Mouse (Mus musculus) adrenal gland, postnatal 14 days (tissue): ENCODE measurements at regions not wholly inside any gene's neighbourhood (a gene's known extent, or its start where the extent isn't known, plus 50 kb on each side); places are given as distances from the start of the nearest gene placed in this dataset.

Source experiments
- DNase-seq: peaks from one replicate; pipeline ENCODE4 v3.0.0; 2021; ENCODE audit warnings: mixed read lengths

GRCm38 (mm10) chr16:45033268-45033667 is 59.9 kb upstream of the Ccdc80 start:
- DNase-seq: no peak

DNA sequence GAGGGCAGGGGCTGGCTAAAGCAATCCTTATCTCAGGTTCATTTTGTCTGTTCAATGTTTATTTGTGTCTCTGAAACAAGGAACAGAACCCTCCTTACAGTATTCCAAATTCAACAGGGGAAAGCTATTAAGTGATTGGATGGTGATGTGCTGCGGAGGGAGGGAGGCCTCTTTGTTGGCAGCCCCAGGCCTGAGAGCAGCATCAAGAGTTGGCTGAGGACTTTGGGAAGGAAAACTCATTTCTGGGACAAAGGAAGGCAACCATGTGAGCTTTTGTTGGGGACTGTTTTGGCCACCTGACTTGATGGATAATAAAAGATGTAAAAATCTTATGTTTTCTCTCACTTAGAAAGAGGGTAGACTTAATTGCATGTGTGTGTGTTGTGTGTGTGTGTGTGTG is 58.8 kb upstream of the Ccdc80 start:
- DNase-seq: no peak

GRCm38 (mm10) chr16:45036806-45037520 is 56.2 kb upstream of the Ccdc80 start:
- DNase-seq: peak; percentile 27

DNA sequence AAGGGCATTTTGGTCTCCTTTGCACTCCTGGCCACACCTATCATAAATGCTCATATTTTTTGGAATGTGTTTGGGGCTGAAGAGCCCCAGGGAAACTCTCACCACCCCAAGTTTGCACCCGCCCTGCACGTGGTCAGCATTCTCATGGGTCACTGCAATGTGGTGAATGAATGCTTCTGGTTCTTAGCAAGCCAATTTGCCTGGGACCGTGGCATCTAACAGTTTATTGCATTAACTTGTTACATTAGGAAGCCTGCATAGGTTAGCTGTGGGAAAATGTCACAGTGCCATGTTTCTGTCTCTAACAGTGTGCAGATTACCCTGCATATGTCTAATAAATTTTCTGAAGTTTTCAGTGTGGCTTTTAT is 55.7 kb upstream of the Ccdc80 start:
- no peak for DNase-seq

- no peak for DNase-seq
Observed at GRCm38 (mm10) chr16:45038261-45039036, 54.8 kb upstream of the Ccdc80 start.
